8 mouse cellular contexts compared by ENCODE assay signal in the genomic region with DNA sequence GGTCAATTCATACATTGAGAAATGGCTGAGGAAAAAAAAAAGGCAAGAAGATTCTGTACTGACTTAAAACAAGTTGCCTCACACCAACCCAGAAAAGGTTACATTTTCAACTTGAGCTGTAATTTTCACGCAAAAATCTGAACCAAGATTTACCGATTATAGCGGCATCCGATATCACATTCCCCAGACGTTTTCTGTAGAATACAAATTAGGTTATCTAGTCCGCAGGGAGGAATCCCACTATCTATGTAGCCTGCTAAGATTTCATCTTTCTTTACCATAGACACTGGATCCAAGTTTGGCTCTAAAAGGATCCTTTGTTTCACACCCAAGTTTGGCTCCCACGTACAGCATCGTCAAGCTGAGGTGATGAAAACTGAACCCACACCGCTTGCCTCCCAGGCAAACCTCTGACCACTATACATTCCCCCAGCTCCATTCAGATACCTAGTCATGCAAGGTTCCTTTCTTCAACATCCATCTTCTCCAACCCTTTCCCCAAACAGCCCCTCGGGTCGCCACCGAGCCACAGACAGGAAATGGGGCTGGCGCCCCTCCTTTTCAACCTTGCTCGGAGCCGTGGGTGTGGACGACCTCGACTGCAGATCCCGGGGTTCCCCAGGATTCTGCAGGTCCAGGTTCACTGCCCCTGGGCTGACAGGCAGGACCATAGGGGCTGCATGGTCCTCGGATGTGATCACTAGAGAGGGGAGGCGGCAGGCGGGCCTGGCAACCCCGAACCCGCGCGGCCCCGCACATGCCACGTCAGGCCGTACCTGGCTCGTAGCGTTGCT. TPM values are rescaled to one million over a fixed set of nuclear protein-coding genes. Genes with fewer than 3 reads are reported as not detected.
A peak's percentile ranks its signal among the peaks of the same experiment; 100 is the strongest.
DNase-seq lines count a peak whose midpoint lies in the region; ATAC-seq and TF ChIP-seq lines count a peak whose summit lies in the region.

No protein-coding gene starts in this region.

- no peak for TF ChIP-seq CTCF in cerebellum, adult 2 months (IDR thresholded peaks at IDR 0.05; ENCODE audit: borderline replicate concordance, insufficient read depth, low read depth, low read length)
- no peak for TF ChIP-seq CTCF in spleen, adult 2 months (IDR thresholded peaks at IDR 0.05; ENCODE audit: extremely low read depth, insufficient read depth, insufficient read length, insufficient replicate concordance)

- no peak for DNase-seq in cerebellum, adult 2 months
- DNase-seq in cerebellum, postnatal 10 days = no peak
- DNase-seq in spleen, adult 2 months (ENCODE audit: low read depth in 1 of 2, low spot score in 2 of 2) = no peak
- DNase-seq in spleen, postnatal 36 days (ENCODE audit: low spot score in 2 of 2) = no peak
- DNase-seq in thymus, postnatal 36 days = no peak
- no peak for DNase-seq in thymus, postnatal 10 days (ENCODE audit: low spot score in 2 of 2)

- peak overlapping the region; percentile 79 for H3K4me3 ChIP-seq in cerebellum, adult 2 months (replicated peaks; ENCODE audit: insufficient read depth, low read depth, low read length)
- peak overlapping the region; percentile 97 for H3K4me3 ChIP-seq in spleen, adult 2 months (ENCODE audit: extremely low read depth, insufficient read depth, insufficient read length)
- peak overlapping the region; percentile 96 for H3K4me3 ChIP-seq in intestine, embryonic 16.5 days (ENCODE audit: low read length)
- H3K4me3 ChIP-seq in neural tube, embryonic 12.5 days = peak overlapping the region; percentile 92

- no peak for TF ChIP-seq POLR2A in cerebellum, adult 2 months (IDR thresholded peaks at IDR 0.05; ENCODE audit: borderline replicate concordance, insufficient read depth, low read length)
- no peak for TF ChIP-seq POLR2A in spleen, adult 2 months (IDR thresholded peaks at IDR 0.05; ENCODE audit: low read depth, low read length)

- no peaks in the 10 kb centered on the region for H3K9me3 ChIP-seq in intestine, embryonic 16.5 days (ENCODE audit: control insufficient read depth, low read length)
- no peaks in the 10 kb centered on the region for H3K9me3 ChIP-seq in neural tube, embryonic 12.5 days

- under 1% methylated on average over 30 of the region's 30 CpGs for WGBS in cerebellum, adult 2 months
- WGBS in spleen, adult 2 months = 2% methylated on average over 30 of the region's 30 CpGs
- WGBS in intestine, embryonic 16.5 days = under 1% methylated on average over 29 of the region's 30 CpGs
- WGBS in neural tube, embryonic 12.5 days = 1% methylated on average over 30 of the region's 30 CpGs

- H3K36me3 ChIP-seq in spleen, adult 2 months (ENCODE audit: control insufficient read depth, insufficient read depth, low read length) = no peaks in the 10 kb centered on the region
- H3K36me3 ChIP-seq in intestine, embryonic 16.5 days (ENCODE audit: control insufficient read depth, insufficient read depth, low read length) = no peaks in the 10 kb centered on the region
- no peaks in the 10 kb centered on the region for H3K36me3 ChIP-seq in neural tube, embryonic 12.5 days

- H3K27me3 ChIP-seq in cerebellum, adult 2 months (ENCODE audit: control insufficient read depth, insufficient read depth, low read length) = no peaks in the 10 kb centered on the region
- no peaks in the 10 kb centered on the region for H3K27me3 ChIP-seq in spleen, adult 2 months (ENCODE audit: control insufficient read depth, insufficient read depth, low read length)
- H3K27me3 ChIP-seq in intestine, embryonic 16.5 days (replicated peaks; ENCODE audit: control insufficient read depth, insufficient read depth, low read length) = no peaks in the 10 kb centered on the region
- H3K27me3 ChIP-seq in neural tube, embryonic 12.5 days (replicated peaks) = no peaks in the 10 kb centered on the region

- no peaks in the 10 kb centered on the region; the same call in 1 of the 2 replicates for H3K4me1 ChIP-seq in cerebellum, adult 2 months (ENCODE audit: control insufficient read depth, insufficient read depth, low read length)
- peaks cover 5% of the 10 kb centered on the region; the same call in 1 of the 2 replicates for H3K4me1 ChIP-seq in spleen, adult 2 months (ENCODE audit: control insufficient read depth, insufficient read depth, insufficient read length)
- H3K4me1 ChIP-seq in intestine, embryonic 16.5 days (ENCODE audit: control insufficient read depth, insufficient read depth, low read length) = peaks cover 5% of the 10 kb centered on the region
- H3K4me1 ChIP-seq in neural tube, embryonic 12.5 days = peaks cover 10% of the 10 kb centered on the region

- no peak; the same call in 1 of the 2 replicates for ATAC-seq in intestine, embryonic 16.5 days
- ATAC-seq in neural tube, embryonic 12.5 days (ENCODE audit: low FRiP score, low read depth) = no peak; the same call in 1 of the 2 replicates

- peak overlapping the region; percentile 58 for H3K4me2 ChIP-seq in intestine, embryonic 16.5 days (ENCODE audit: low read depth, low read length)
- peak overlapping the region; percentile 72 for H3K4me2 ChIP-seq in neural tube, embryonic 12.5 days (replicated peaks)

- peak overlapping the region; percentile 44 for H3K27ac ChIP-seq in cerebellum, adult 2 months (ENCODE audit: insufficient read depth, low read length)
- peak overlapping the region; percentile 79 for H3K27ac ChIP-seq in spleen, adult 2 months (ENCODE audit: insufficient read depth, low read length)
- H3K27ac ChIP-seq in intestine, embryonic 16.5 days (ENCODE audit: low read length) = peak overlapping the region; percentile 89
- H3K27ac ChIP-seq in neural tube, embryonic 12.5 days = peak overlapping the region; percentile 74

- peak overlapping the region; percentile 91 for H3K9ac ChIP-seq in intestine, embryonic 16.5 days (ENCODE audit: low read depth, low read length)
- peak overlapping the region; percentile 90 for H3K9ac ChIP-seq in neural tube, embryonic 12.5 days

RNA-seq across cellular contexts. Expression of a gene that starts 0.5 kb away (rescaled TPM):
- 30.1 and 34.1 TPM in 2 replicates for polyA plus RNA-seq in cerebellum, adult 2 months (2012; rRNA removed)
- polyA plus RNA-seq in spleen, adult 2 months (2012; rRNA removed) = 0.46 and 0.75 TPM in 2 replicates
- 21.1 and 21.8 TPM in 2 replicates for polyA plus RNA-seq in intestine, embryonic 16.5 days (2015; fragmentation: Nextera tagmentation; extraction: Ambion mirVana)
- 31.4 and 32.2 TPM in 2 replicates for polyA plus RNA-seq in neural tube, embryonic 12.5 days (2016; fragmentation: Nextera tagmentation; extraction: Ambion mirVana)

RNA-seq across cellular contexts. Expression of a gene that starts 0.8 kb away (rescaled TPM):
- polyA plus RNA-seq in cerebellum, adult 2 months (2012; rRNA removed) = 24.4 and 26.0 TPM in 2 replicates
- 10.6 and 10.8 TPM in 2 replicates for polyA plus RNA-seq in spleen, adult 2 months (2012; rRNA removed)
- polyA plus RNA-seq in intestine, embryonic 16.5 days (2015; fragmentation: Nextera tagmentation; extraction: Ambion mirVana) = 10.0 and 10.3 TPM in 2 replicates
- polyA plus RNA-seq in neural tube, embryonic 12.5 days (2016; fragmentation: Nextera tagmentation; extraction: Ambion mirVana) = 37.1 and 42.2 TPM in 2 replicates

RNA-seq across cellular contexts. Expression of a gene that starts 17.7 kb away (rescaled TPM):
- 173 and 194 TPM in 2 replicates for polyA plus RNA-seq in cerebellum, adult 2 months (2012; rRNA removed)
- polyA plus RNA-seq in spleen, adult 2 months (2012; rRNA removed) = 0.12 and 0.33 TPM in 2 replicates
- 0.33 and 0.94 TPM in 2 replicates for polyA plus RNA-seq in intestine, embryonic 16.5 days (2015; fragmentation: Nextera tagmentation; extraction: Ambion mirVana)
- 0.61 and 2.0 TPM in 2 replicates for polyA plus RNA-seq in neural tube, embryonic 12.5 days (2016; fragmentation: Nextera tagmentation; extraction: Ambion mirVana)

Comparison
In these comparisons a context has a peak if more than half of its experiments do, and no peak if none do; other contexts are left out.
1. RNA of a gene that starts 0.5 kb away (polyA plus RNA-seq): 30.1 to 34.1 TPM in cerebellum, adult 2 months, 31.4 to 32.2 TPM in neural tube, embryonic 12.5 days and 21.1 to 21.8 TPM in intestine, embryonic 16.5 days; 0.46 to 0.75 TPM in spleen, adult 2 months; every median in the first group is over 10 times any median in the second.
2. RNA of a gene that starts 17.7 kb away (polyA plus RNA-seq): 173 to 194 TPM in cerebellum, adult 2 months; 0.61 to 2.0 TPM in neural tube, embryonic 12.5 days, 0.33 to 0.94 TPM in intestine, embryonic 16.5 days and 0.12 to 0.33 TPM in spleen, adult 2 months; every median in the first group is over 10 times any median in the second.
3. Peak in every context shown above with its lines, with median percentiles within 50 percentile points of each other: H3K27ac ChIP-seq and H3K4me3 ChIP-seq.